Mouse (Mus musculus) heart, embryonic 14.5 days (tissue): Measurements from ENCODE around the gene Fabp1. TPM values are rescaled to one million over a fixed set of nuclear protein-coding genes. Genes with fewer than 3 reads are reported as not detected.

Source experiments
- ATAC-seq: fragments of 200-750 bp; cut with Nextera tagmentation; 2 replicates; pipeline ENCODE4 v1.8.0; 2017; ENCODE audit warnings: low read depth, moderate TSS enrichment; ENCODE audit not compliant: insufficient number of reproducible peaks, insufficient read depth, low FRiP score
- H3K27ac ChIP-seq, 2 experiments: fragments of 200-500 bp in 1 of 2; fragments of 300-500 bp in 1 of 2; sonication (generic) in 1 of 2; replicated peaks in 1 of 2; 2 replicates each; pipeline ENCODE4 v1.5.1; 2012 to 2014; ENCODE audit warnings: low read depth in 2 of 2, low read length in 2 of 2, control low read depth in 1 of 2, mild to moderate bottlenecking in 1 of 2, mixed read lengths in 1 of 2; ENCODE audit not compliant: control insufficient read depth in 1 of 2, insufficient read depth in 1 of 2
- H3K27me3 ChIP-seq: fragments of 300-500 bp; sonication (generic); 2 replicates; pipeline ENCODE4 v1.6.1; 2014; ENCODE audit warnings: mild to moderate bottlenecking, low read length, control low read depth; ENCODE audit not compliant: control insufficient read depth, insufficient read depth
- H3K36me3 ChIP-seq: fragments of 300-500 bp; sonication (generic); 2 replicates; pipeline ENCODE4 v1.6.1; 2014; ENCODE audit warnings: mild to moderate bottlenecking, control low read depth, low read length, mixed read lengths; ENCODE audit not compliant: control insufficient read depth, insufficient read depth
- H3K4me1 ChIP-seq, 2 experiments: fragments of 200-500 bp in 1 of 2; fragments of 300-500 bp in 1 of 2; sonication (generic) in 1 of 2; 2 replicates each; pipeline ENCODE4 v1.6.1; 2012 to 2014; ENCODE audit warnings: low read length in 2 of 2, control low read depth in 1 of 2, mixed read lengths in 1 of 2; ENCODE audit not compliant: control insufficient read depth in 2 of 2, insufficient read depth in 2 of 2
- H3K4me2 ChIP-seq: fragments of 300-500 bp; sonication (generic); 2 replicates; pipeline ENCODE4 v1.6.1; 2014; ENCODE audit warnings: mild to moderate bottlenecking, low read length
- H3K4me3 ChIP-seq, 2 experiments: fragments of 200-500 bp in 1 of 2; fragments of 300-500 bp in 1 of 2; sonication (generic) in 1 of 2; 2 replicates each; pipeline ENCODE4 v1.5.1; 2012 to 2014; ENCODE audit warnings: low read length in 2 of 2, mild to moderate bottlenecking in 2 of 2, control low read depth in 1 of 2, low read depth in 1 of 2, moderate library complexity in 1 of 2; ENCODE audit not compliant: control insufficient read depth in 1 of 2, insufficient read depth in 1 of 2
- H3K9ac ChIP-seq: fragments of 300-500 bp; sonication (generic); 2 replicates; pipeline ENCODE4 v1.6.1; 2014; ENCODE audit warnings: mild to moderate bottlenecking, low read length
- H3K9me3 ChIP-seq: fragments of 300-500 bp; sonication (generic); 2 replicates; pipeline ENCODE4 v1.6.1; 2016; ENCODE audit warnings: low read length, control low read depth; ENCODE audit not compliant: control insufficient read depth
- WGBS: fragments of 180-500 bp; shearing (Covaris S2); extraction: QIAGEN DNeasy Blood & Tissue Kit; methylation state at CpG from one replicate; pipeline ENCODE4 v1.1.7; 2014; 5-methylcytosine and 5-hydroxymethylcytosine counted together
- polyA plus RNA-seq: library from polyadenylated mRNA; unstranded; fragments of >200 nt; fragmentation: Nextera tagmentation; extraction: Ambion mirVana; gene quantifications from 2 replicates; pipeline ENCODE4 v1.2.1, GENCODE M21; 2014

Fabp1 gene
- polyA plus RNA-seq, 1 experiment from 2014 or later: not detected

- ATAC-seq: peak; percentile 43; the same call in 1 of the 2 replicates
Measured at GRCm38 (mm10) chr6:71166551-71167169, 33.0 kb upstream of the Fabp1 start.

GRCm38 (mm10) chr6:71172812-71173580 is 26.6 kb upstream of the Fabp1 start:
- no peaks in the 10 kb centered on the region for H3K36me3 ChIP-seq
- no peaks in the 10 kb centered on the region for H3K4me1 ChIP-seq
- WGBS: 84% methylated on average over 10 of the region's 10 CpGs
- no peak for ATAC-seq
- H3K9me3 ChIP-seq: no peaks in the 10 kb centered on the region
- no peak overlapping the region for H3K4me3 ChIP-seq
- H3K4me2 ChIP-seq: no peak overlapping the region
- no peak overlapping the region for H3K9ac ChIP-seq
- no peak overlapping the region for H3K27ac ChIP-seq
- H3K27me3 ChIP-seq: no peaks in the 10 kb centered on the region

More at GRCm38 (mm10) chr6:71166551-71167169, 33.0 kb upstream of the Fabp1 start:
- no peaks in the 10 kb centered on the region for H3K36me3 ChIP-seq
- H3K4me1 ChIP-seq: peaks cover 0 to 3% of the 10 kb centered on the region in 2 experiments; a peak in 1 of 4 replicates
- H3K9me3 ChIP-seq: no peaks in the 10 kb centered on the region
- no peak overlapping the region for H3K4me2 ChIP-seq
- no peak overlapping the region for H3K9ac ChIP-seq
- no peak overlapping the region for H3K27ac ChIP-seq
- H3K4me3 ChIP-seq: no peak overlapping the region
- WGBS: 34% methylated on average over 6 of the region's 6 CpGs
- no peaks in the 10 kb centered on the region for H3K27me3 ChIP-seq

- no peak overlapping the region for H3K27ac ChIP-seq
- no peaks in the 10 kb centered on the region for H3K9me3 ChIP-seq
- no peak for ATAC-seq
- H3K27me3 ChIP-seq: no peaks in the 10 kb centered on the region
- no peak overlapping the region for H3K9ac ChIP-seq
- H3K4me1 ChIP-seq: no peaks in the 10 kb centered on the region
- WGBS: 89% methylated on average over 1 of the region's 1 CpGs
- H3K4me3 ChIP-seq: no peak overlapping the region
- no peak overlapping the region for H3K4me2 ChIP-seq
- H3K36me3 ChIP-seq: no peaks in the 10 kb centered on the region
Measured at GRCm38 (mm10) chr6:71180596-71180995, 19.0 kb upstream of the Fabp1 start.

GRCm38 (mm10) chr6:71184941-71185604 is 14.6 kb upstream of the Fabp1 start:
- ATAC-seq: no peak
- H3K27ac ChIP-seq: no peak overlapping the region
- H3K9me3 ChIP-seq: no peaks in the 10 kb centered on the region
- H3K4me2 ChIP-seq: no peak overlapping the region
- WGBS: 60% methylated on average over 7 of the region's 7 CpGs
- no peaks in the 10 kb centered on the region for H3K27me3 ChIP-seq
- no peaks in the 10 kb centered on the region for H3K36me3 ChIP-seq
- H3K9ac ChIP-seq: no peak overlapping the region
- no peak overlapping the region for H3K4me3 ChIP-seq
- H3K4me1 ChIP-seq: no peaks in the 10 kb centered on the region

- whole genome bisulfite sequencing: 50% methylated on average over 1 of the region's 1 CpGs
Measured at GRCm38 (mm10) chr6:71189578-71189977, 10.0 kb upstream of the Fabp1 start.

GRCm38 (mm10) chr6:71190501-71190900 is 9.1 kb upstream of the Fabp1 start:
- Histone ChIP-seq H3K4me2 (no peak overlapping the region), H3K9me3 (0 out of 2 replicates have a peak, but pooled peaks cover 3% of the 10 kb centered on the region), H3K9ac (no peak overlapping the region), H3K4me3 (no peak overlapping the region), H3K4me1 (no peaks in the 10 kb centered on the region), H3K36me3 (no peaks in the 10 kb centered on the region), H3K27me3 (no peaks in the 10 kb centered on the region), H3K27ac (no peak overlapping the region)
- no peak for ATAC-seq
- WGBS: 91% methylated on average over 2 of the region's 2 CpGs

More at GRCm38 (mm10) chr6:71189578-71189977, 10.0 kb upstream of the Fabp1 start:
- no peak overlapping the region for H3K4me2 ChIP-seq
- no peak overlapping the region for H3K27ac ChIP-seq
- H3K9ac ChIP-seq: no peak overlapping the region
- no peaks in the 10 kb centered on the region for H3K36me3 ChIP-seq
- 0 out of 2 replicates have a peak, but pooled peaks cover 3% of the 10 kb centered on the region for H3K9me3 ChIP-seq
- H3K27me3 ChIP-seq: no peaks in the 10 kb centered on the region
- H3K4me3 ChIP-seq: no peak overlapping the region
- no peak for ATAC-seq
- no peaks in the 10 kb centered on the region for H3K4me1 ChIP-seq

- 79% methylated on average over 6 of the region's 6 CpGs for WGBS
- H3K4me1 ChIP-seq: peaks cover 9 to 11% of the 10 kb centered on the region in 2 experiments; a peak in 3 of 4 replicates
- H3K27ac ChIP-seq: no peak overlapping the region
- no peak overlapping the region for H3K9ac ChIP-seq
- H3K27me3 ChIP-seq: no peaks in the 10 kb centered on the region
- H3K4me2 ChIP-seq: no peak overlapping the region
- H3K9me3 ChIP-seq: 0 out of 2 replicates have a peak, but pooled peaks cover 3% of the 10 kb centered on the region
- H3K4me3 ChIP-seq: no peak overlapping the region
- no peaks in the 10 kb centered on the region for H3K36me3 ChIP-seq
- no peak for ATAC-seq
Measured at GRCm38 (mm10) chr6:71193151-71193740, 6.4 kb upstream of the Fabp1 start.
